Mouse (Mus musculus): Measurements from ENCODE around the gene Nxn. TPM values are rescaled to one million over a fixed set of nuclear protein-coding genes. Genes with fewer than 3 reads are reported as not detected.

Nxn gene
- total RNA-seq, 2 experiments from 2014 or later: 10.1 to 12.2 TPM

DNA sequence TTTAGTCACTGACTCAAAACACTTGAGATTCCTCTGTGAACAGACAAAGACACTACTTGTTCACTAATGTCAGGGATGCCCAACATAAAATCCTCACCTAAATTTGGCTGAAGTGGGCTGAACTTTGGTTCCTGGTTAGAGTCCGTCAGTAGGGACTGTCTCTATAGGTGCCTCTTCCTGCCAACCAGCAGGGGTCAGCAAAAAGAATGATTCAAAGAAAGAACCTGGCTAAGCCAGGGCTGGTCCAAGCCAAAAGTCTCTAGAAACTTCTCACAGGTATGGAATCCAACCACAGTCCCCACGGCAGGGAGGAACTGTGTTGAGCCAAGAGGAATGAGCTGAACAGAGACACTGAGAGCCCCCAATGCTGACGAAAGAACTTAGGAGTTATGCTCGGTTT lies 84.2 kb downstream of the Nxn start:
- intact Hi-C loops (cut with DNase I): no loop called here
- no peak for DNase-seq (ENCODE audit: low spot score in 2 of 2)

- intact Hi-C loops (cut with DNase I): no loop called here
- no peak for DNase-seq (ENCODE audit: low spot score in 2 of 2)
Observed at GRCm38 (mm10) chr11:76314140-76314539, 84.8 kb downstream of the Nxn start.

DNA sequence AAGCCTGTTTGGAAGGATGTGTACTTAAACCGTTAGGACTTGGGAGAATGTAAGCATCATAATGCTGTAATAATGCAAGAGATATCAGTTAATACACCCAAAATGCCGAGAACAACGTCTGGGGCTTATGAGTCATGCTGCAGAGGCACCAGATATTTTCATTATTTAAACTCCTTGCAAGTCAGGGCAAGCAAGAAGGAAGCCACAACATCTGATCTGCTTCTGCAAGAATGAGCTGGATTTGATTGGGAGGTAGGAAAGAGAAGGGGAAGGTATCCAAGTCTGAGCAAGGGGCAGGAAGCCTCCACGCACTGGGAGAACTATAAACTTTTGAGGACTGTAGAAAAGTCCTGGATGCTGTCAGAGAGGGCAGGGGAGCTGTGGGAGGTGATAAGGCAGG lies 86.1 kb downstream of the Nxn start:
- intact Hi-C loops (cut with DNase I): no loop called here
- DNase-seq (ENCODE audit: low spot score in 2 of 2): no peak

DNA sequence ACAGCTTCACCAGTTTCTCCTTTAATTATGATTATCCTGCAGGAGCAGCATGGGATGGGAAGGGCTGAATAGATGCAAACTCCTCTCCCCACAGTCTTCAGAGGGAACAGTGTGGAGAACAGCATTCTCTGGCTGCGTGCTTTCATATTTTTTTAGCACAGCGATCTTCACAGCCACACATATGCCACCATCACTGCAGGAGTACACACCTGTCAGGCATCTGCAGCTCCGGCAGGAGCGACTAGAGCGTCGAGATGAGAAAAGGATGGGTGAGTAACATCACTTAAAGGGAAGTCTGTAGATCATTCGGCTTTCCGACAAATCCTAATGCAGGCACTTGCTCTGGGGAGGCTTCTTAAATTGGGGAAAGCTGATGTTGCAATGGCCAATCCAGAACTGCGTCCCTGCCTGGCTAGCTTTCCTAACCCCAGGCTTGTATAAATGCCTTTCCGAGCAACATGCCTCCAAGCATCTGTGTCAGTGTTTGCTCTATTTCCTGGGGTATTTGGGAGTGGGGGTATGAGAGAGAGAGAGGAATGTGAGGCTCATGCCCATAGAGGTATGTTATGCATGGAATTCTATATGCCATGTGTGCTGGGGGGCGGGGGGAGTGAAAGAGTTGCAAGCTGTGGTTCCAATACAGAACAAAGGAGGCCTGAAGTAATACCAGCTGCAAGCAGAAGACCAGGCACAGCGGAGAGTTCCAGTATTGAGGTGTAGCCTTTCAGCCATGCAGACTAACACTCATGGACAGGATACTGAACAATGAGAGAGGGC lies 87.5 kb downstream of the Nxn start:
- intact Hi-C loops (cut with DNase I): no loop called here
- no peak for DNase-seq (ENCODE audit: low spot score in 2 of 2)

DNA sequence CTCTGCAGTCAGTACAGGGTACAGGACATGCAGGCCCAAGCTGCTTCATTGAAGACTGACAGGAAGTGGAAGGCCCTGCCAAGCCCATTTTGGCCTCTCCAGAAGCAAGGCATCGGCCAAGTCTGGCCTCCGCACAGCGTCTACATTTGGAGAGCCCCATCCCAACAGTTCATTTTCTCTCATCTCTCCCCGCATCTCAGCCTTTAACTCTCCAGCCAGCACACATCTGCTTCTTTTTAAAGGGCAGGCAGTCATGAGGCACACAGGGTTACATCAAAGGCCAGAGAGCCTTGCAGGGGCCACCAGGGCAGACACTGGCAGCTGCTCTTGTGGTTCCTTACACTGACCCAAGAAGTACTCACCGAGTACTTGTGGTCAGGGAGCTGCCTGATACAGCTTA lies 89.1 kb downstream of the Nxn start:
- intact Hi-C loops (cut with DNase I): no loop called here
- no peak for DNase-seq (ENCODE audit: low spot score in 2 of 2)

GRCm38 (mm10) chr11:76309072-76309471 lies 89.9 kb downstream of the Nxn start:
- intact Hi-C loops (cut with DNase I): no loop called here
- no peak for DNase-seq (ENCODE audit: low spot score in 2 of 2)

DNA sequence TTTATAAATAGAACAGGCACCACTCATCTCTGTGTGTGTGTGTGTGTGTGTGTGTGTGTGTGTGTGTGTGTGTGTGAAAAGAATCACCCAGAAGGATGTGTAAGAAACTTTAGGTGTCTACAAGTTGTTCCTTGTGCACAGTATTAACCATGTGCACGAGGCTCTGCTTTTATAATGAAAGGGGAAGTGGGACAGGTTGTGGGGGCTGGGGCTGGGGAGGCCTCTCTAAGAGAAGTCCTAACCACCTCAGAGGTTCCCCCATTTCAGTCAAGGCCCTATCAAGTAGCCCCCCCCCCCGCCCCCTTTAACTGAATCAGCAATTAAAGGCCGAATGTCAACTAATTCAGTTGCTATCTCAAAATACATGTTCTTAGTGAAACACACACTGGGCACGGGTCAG lies 92.2 kb downstream of the Nxn start:
- no peak for DNase-seq (ENCODE audit: low spot score in 2 of 2)
- intact Hi-C loops (cut with DNase I): no loop called here

GRCm38 (mm10) chr11:76305571-76305970 lies 93.4 kb downstream of the Nxn start:
- no peak for DNase-seq (ENCODE audit: low spot score in 2 of 2)
- intact Hi-C loops (cut with DNase I): no loop called here

- intact Hi-C loops (cut with DNase I): no loop called here
- DNase-seq (ENCODE audit: low spot score in 2 of 2): no peak
Observed at GRCm38 (mm10) chr11:76303368-76303767, 95.6 kb downstream of the Nxn start.

- DNase-seq (ENCODE audit: low spot score in 2 of 2): no peak
- intact Hi-C loops (cut with DNase I): no loop called here
Observed at GRCm38 (mm10) chr11:76300862-76301261, 98.1 kb downstream of the Nxn start.

- no peak for DNase-seq (ENCODE audit: low spot score in 2 of 2)
- intact Hi-C loops (cut with DNase I): no loop called here
Observed at GRCm38 (mm10) chr11:76298457-76299000, 100.4 kb downstream of the Nxn start.

DNA sequence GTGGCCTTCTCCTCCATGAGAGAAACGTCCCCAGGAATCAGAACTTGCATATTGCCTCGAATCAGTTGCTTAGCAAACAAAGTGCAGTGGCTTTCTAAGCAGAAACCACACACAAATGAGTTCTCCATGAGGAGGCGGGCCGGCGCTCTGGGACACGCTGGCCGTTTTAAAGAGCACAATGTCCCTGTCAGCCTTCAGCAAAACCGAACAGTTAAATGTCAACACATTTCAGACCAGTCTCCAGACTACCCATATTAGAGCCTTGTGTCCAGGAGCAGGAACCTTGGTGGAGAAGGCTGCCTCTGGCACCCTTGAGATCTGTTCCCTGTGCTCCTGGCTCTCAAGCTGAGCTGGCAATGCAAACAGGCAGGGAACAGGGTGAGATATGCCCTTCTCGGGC lies 101.7 kb downstream of the Nxn start:
- intact Hi-C loops (cut with DNase I): no loop called here

DNA sequence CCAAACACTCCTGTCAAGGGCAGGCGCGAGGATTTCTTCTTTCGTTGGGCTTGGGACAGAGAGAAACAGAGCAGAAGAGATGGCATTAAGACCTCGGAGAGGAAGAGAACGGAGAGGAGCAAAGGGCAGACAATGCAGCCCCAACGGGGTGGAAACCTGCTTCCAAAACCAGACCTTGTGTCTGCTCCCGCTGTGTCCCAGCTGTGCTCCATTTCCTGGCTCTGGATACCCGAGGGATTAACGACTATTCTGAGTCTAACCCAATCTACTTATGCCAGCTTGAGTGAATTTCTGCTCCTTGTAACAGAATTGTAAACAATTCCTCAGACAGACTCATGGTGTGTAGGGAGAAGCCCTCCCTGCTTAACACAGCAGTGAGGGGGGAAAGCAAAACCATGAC lies 104.1 kb downstream of the Nxn start:
- no peak for DNase-seq (ENCODE audit: low spot score in 2 of 2)
- intact Hi-C loops (cut with DNase I): no loop called here

More for the DNA sequence above, 101.7 kb downstream of the Nxn start:
- DNase-seq (ENCODE audit: low spot score in 2 of 2): peak in 1 of 2 experiments; percentile 14

- no peak for DNase-seq (ENCODE audit: low spot score in 2 of 2)
- intact Hi-C loops (cut with DNase I): no loop called here
Observed at GRCm38 (mm10) chr11:76294078-76294477, 104.9 kb downstream of the Nxn start.

DNA sequence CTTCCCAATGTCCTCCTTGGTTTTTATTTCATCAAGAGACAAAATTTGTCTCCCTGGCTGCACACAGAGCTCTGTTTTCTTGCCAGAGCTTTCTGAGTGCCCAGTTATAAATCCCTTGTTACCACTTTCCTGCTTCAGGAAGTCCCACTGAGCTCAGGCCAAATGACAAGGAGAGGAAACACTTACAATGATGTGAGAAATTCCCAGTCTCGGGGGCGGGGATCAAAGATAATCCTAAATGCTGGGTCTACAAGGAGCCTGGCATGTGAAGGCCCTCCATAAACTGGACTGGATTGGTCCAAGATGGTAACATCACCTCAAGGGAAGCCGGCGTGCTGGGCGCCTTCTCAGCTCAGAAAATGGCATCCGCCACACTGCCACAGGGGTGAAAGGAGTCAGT lies 106.1 kb downstream of the Nxn start:
- intact Hi-C loops (cut with DNase I): no loop called here
- DNase-seq (ENCODE audit: low spot score in 2 of 2): no peak

- intact Hi-C loops (cut with DNase I): no loop called here
Observed at GRCm38 (mm10) chr11:76292398-76292797, 106.5 kb downstream of the Nxn start.

GRCm38 (mm10) chr11:76291960-76292359 lies 107.0 kb downstream of the Nxn start:
- intact Hi-C loops (cut with DNase I): no loop called here
- no peak for DNase-seq (ENCODE audit: low spot score in 2 of 2)

More at GRCm38 (mm10) chr11:76292398-76292797, 106.5 kb downstream of the Nxn start:
- no peak for DNase-seq (ENCODE audit: low spot score in 2 of 2)

- intact Hi-C loops (cut with DNase I): no loop called here
Observed at GRCm38 (mm10) chr11:76290367-76290766, 108.6 kb downstream of the Nxn start.

DNA sequence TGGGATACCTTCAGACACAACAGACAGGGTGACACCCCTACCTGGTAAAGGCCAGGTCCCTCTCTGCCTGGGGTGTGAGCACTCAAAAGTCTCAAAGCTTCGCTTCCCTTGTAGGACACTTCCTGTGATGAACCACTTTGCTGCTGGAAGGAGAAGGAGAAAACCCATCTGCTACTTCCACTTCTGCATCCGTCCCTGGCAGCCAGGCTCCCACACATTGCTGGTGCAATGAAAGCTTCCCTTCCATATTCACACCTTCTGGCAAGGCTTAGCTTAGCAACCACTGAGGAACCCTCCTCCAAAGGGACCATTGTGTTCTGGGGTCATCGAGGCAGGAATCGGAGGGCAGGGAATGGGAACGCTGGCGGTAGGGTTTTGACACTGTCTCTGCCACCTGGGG lies 110.3 kb downstream of the Nxn start:
- intact Hi-C loops (cut with DNase I): loop anchor here (10.0 kb wide), 1 partner anchor 414 kb away; no protein-coding TSS in a partner anchor
- peak; percentile 61 for DNase-seq (ENCODE audit: low spot score in 2 of 2)

More at GRCm38 (mm10) chr11:76290367-76290766, 108.6 kb downstream of the Nxn start:
- peak; percentile 59 to 63 for DNase-seq (ENCODE audit: low spot score in 2 of 2)

- intact Hi-C loops (cut with DNase I): loop anchor here (10.0 kb wide), 1 partner anchor 412 kb away; no protein-coding TSS in a partner anchor
Observed at GRCm38 (mm10) chr11:76287301-76287700, 111.6 kb downstream of the Nxn start.

GRCm38 (mm10) chr11:76286534-76287126 lies 112.3 kb downstream of the Nxn start:
- intact Hi-C loops (cut with DNase I): loop anchor here (10.0 kb wide), 1 partner anchor 412 kb away; no protein-coding TSS in a partner anchor

More at GRCm38 (mm10) chr11:76287301-76287700, 111.6 kb downstream of the Nxn start:
- DNase-seq (ENCODE audit: low spot score in 2 of 2): no peak

More at GRCm38 (mm10) chr11:76286534-76287126, 112.3 kb downstream of the Nxn start:
- DNase-seq (ENCODE audit: low spot score in 2 of 2): no peak

Measured in left cerebral cortex, postnatal 14 days (tissue).